Mouse (Mus musculus) layer of hippocampus, adult 11-12 months (tissue): ENCODE measurements around the gene Hdac10.

Experiments
- DNase-seq: peaks from one replicate; pipeline ENCODE4 v3.0.0; 2022; ENCODE audit warnings: low spot score

The Hdac10 gene

GRCm38 (mm10) chr15:89123595-89123994, 4.9 kb downstream of the Hdac10 start:
- DNase-seq: peak; percentile 70

GRCm38 (mm10) chr15:89122649-89123366, 5.7 kb downstream of the Hdac10 start, which contains the start of gene Tubgcp6:
Tubgcp6 (minus strand) TSS chr15:89123112.
- DNase-seq: peak; percentile 95

GRCm38 (mm10) chr15:89118007-89118406, 10.5 kb downstream of the Hdac10 start:
- no peak for DNase-seq

GRCm38 (mm10) chr15:89110147-89110546, 18.4 kb downstream of the Hdac10 start:
- no peak for DNase-seq

- DNase-seq: no peak
Measured at GRCm38 (mm10) chr15:89106976-89107375, 21.5 kb downstream of the Hdac10 start.

- no peak for DNase-seq
Measured at GRCm38 (mm10) chr15:89106073-89106472, 22.4 kb downstream of the Hdac10 start.

- DNase-seq: no peak
Measured at GRCm38 (mm10) chr15:89104425-89104824, 24.1 kb downstream of the Hdac10 start.

GRCm38 (mm10) chr15:89103921-89104320, 24.6 kb downstream of the Hdac10 start:
- no peak for DNase-seq

- DNase-seq: no peak
Measured at GRCm38 (mm10) chr15:89102646-89103045, 25.9 kb downstream of the Hdac10 start.

- DNase-seq: no peak
Measured at GRCm38 (mm10) chr15:89100823-89101222, 27.7 kb downstream of the Hdac10 start.

GRCm38 (mm10) chr15:89098616-89099015, 29.9 kb downstream of the Hdac10 start:
- DNase-seq: no peak

- DNase-seq: no peak
Measured at GRCm38 (mm10) chr15:89097450-89097849, 31.1 kb downstream of the Hdac10 start.

GRCm38 (mm10) chr15:89092181-89092580, 36.3 kb downstream of the Hdac10 start:
- no peak for DNase-seq

GRCm38 (mm10) chr15:89090662-89091061, 37.8 kb downstream of the Hdac10 start:
- DNase-seq: no peak

GRCm38 (mm10) chr15:89089248-89090051, 39.0 kb downstream of the Hdac10 start:
- no peak for DNase-seq

- DNase-seq: peak; percentile 88
Measured at GRCm38 (mm10) chr15:89088607-89089247, 39.8 kb downstream of the Hdac10 start, which contains the start of gene Selenoo. Selenoo (plus strand) TSS chr15:89089084.

GRCm38 (mm10) chr15:89084826-89085225, 43.7 kb downstream of the Hdac10 start:
- DNase-seq: no peak

GRCm38 (mm10) chr15:89083906-89084305, 44.6 kb downstream of the Hdac10 start:
- no peak for DNase-seq

GRCm38 (mm10) chr15:89078208-89078836, 50.2 kb downstream of the Hdac10 start:
- DNase-seq: no peak

GRCm38 (mm10) chr15:89076156-89076731, 52.3 kb downstream of the Hdac10 start:
- peak; percentile 54 for DNase-seq

- peak; percentile 85 for DNase-seq
Measured at GRCm38 (mm10) chr15:89075478-89076147, 52.9 kb downstream of the Hdac10 start.
